Mouse (Mus musculus): ENCODE data around the gene Chd2.

- no peak for TF ChIP-seq CTCF (IDR thresholded peaks at IDR 0.05; ENCODE audit: control insufficient read depth, insufficient read depth, insufficient read length)
- TF ChIP-seq MYOD1 (IDR thresholded peaks at IDR 0.05; ENCODE audit: control insufficient read depth, insufficient read length, low read depth) = no peak
- no peak for TF ChIP-seq MAX (IDR thresholded peaks at IDR 0.05)
- no peak for TF ChIP-seq CEBPB (IDR thresholded peaks at IDR 0.05; ENCODE audit: low read depth)
- TF ChIP-seq USF1 (IDR thresholded peaks at IDR 0.05; ENCODE audit: low read depth) = no peak
- TF ChIP-seq MYOG (IDR thresholded peaks at IDR 0.05; ENCODE audit: control insufficient read depth, extremely low read depth, insufficient read length) = no peak
Measured at GRCm38 (mm10) chr7:73548051-73548450, 6.4 kb upstream of the Chd2 start.
